Mouse (Mus musculus): ENCODE data around the gene Elk3.

GRCm38 (mm10) chr10:93359339-93359863, 48.5 kb upstream of the Elk3 start:
- TF ChIP-seq CTCF (IDR thresholded peaks at IDR 0.05; ENCODE audit: control insufficient read depth, insufficient read depth, low read length) (no peak), POLR2A (IDR thresholded peaks at IDR 0.05; ENCODE audit: borderline replicate concordance, control insufficient read depth, low read depth, low read length) (no peak)
